Mouse (Mus musculus) forebrain, embryonic 12.5 days (tissue): ENCODE data around the gene Klhl2. TPM values are rescaled to one million over a fixed set of nuclear protein-coding genes. Genes with fewer than 3 reads are reported as not detected.

Experiments used
- ATAC-seq: fragments of 200-750 bp; cut with Nextera tagmentation; 2 replicates; pipeline ENCODE4 v1.8.0; 2017; ENCODE audit warnings: moderate TSS enrichment; ENCODE audit not compliant: low FRiP score
- H3K27ac ChIP-seq: fragments of 300-500 bp; sonication (generic); 2 replicates; pipeline ENCODE4 v1.5.1; 2016; ENCODE audit warnings: mild to moderate bottlenecking
- H3K27me3 ChIP-seq: fragments of 300-500 bp; sonication (generic); 2 replicates; pipeline ENCODE4 v1.6.1; 2016; ENCODE audit warnings: mild to moderate bottlenecking
- H3K36me3 ChIP-seq: fragments of 300-500 bp; sonication (generic); replicated peaks from 2 replicates; pipeline ENCODE4 v1.6.1; 2016; ENCODE audit warnings: mild to moderate bottlenecking
- H3K4me1 ChIP-seq: fragments of 300-500 bp; sonication (generic); 2 replicates; pipeline ENCODE4 v1.6.1; 2016
- H3K4me2 ChIP-seq: fragments of 300-500 bp; sonication (generic); 2 replicates; pipeline ENCODE4 v1.6.1; 2016; ENCODE audit warnings: mild to moderate bottlenecking, moderate library complexity
- H3K4me3 ChIP-seq: fragments of 300-500 bp; sonication (generic); replicated peaks from 2 replicates; pipeline ENCODE4 v1.5.1; 2016; ENCODE audit warnings: mild to moderate bottlenecking
- H3K9ac ChIP-seq: fragments of 300-500 bp; sonication (generic); 2 replicates; pipeline ENCODE4 v1.6.1; 2016; ENCODE audit warnings: mild to moderate bottlenecking
- H3K9me3 ChIP-seq: fragments of 300-500 bp; sonication (generic); 2 replicates; pipeline ENCODE4 v1.6.1; 2016
- WGBS: fragments of 180-500 bp; shearing (Covaris S2); methylation state at CpG from one replicate; pipeline ENCODE4 v1.1.7; 2016; 5-methylcytosine and 5-hydroxymethylcytosine counted together
- polyA plus RNA-seq: library from polyadenylated mRNA; unstranded; fragments of >200 nt; fragmentation: Nextera tagmentation; extraction: Ambion mirVana; gene quantifications from 2 replicates; pipeline ENCODE4 v1.2.1, GENCODE M21; 2016

The Klhl2 gene
- polyA plus RNA-seq, 1 experiment from 2014 or later: 28.9 TPM

- no peaks in the 10 kb centered on the region for H3K27me3 ChIP-seq
- WGBS: 95% methylated on average over 4 of the region's 4 CpGs
- H3K9ac ChIP-seq: no peak overlapping the region
- no peak overlapping the region for H3K4me3 ChIP-seq
- H3K9me3 ChIP-seq: no peaks in the 10 kb centered on the region
- H3K36me3 ChIP-seq: no peaks in the 10 kb centered on the region
- no peak overlapping the region for H3K27ac ChIP-seq
- no peak for ATAC-seq
- no peaks in the 10 kb centered on the region; the same call in 1 of the 2 replicates for H3K4me1 ChIP-seq
- H3K4me2 ChIP-seq: no peak overlapping the region
These were observed 61.1 kb downstream of the Klhl2 start for GRCm38 (mm10) chr8:64788715-64789114.

- Histone ChIP-seq H3K36me3 (no peaks in the 10 kb centered on the region), H3K4me3 (no peak overlapping the region), H3K9me3 (no peaks in the 10 kb centered on the region), H3K27ac (no peak overlapping the region), H3K27me3 (no peaks in the 10 kb centered on the region), H3K9ac (no peak overlapping the region), H3K4me2 (no peak overlapping the region), H3K4me1 (no peaks in the 10 kb centered on the region; the same call in 1 of the 2 replicates)
- 84% methylated on average over 2 of the region's 2 CpGs for whole genome bisulfite sequencing
- no peak for ATAC-seq
These were observed 63.0 kb downstream of the Klhl2 start for GRCm38 (mm10) chr8:64786801-64787200.

GRCm38 (mm10) chr8:64784235-64784634 is 65.6 kb downstream of the Klhl2 start:
- 92% methylated on average over 5 of the region's 5 CpGs for WGBS
- Histone ChIP-seq H3K9ac (no peak overlapping the region), H3K9me3 (no peaks in the 10 kb centered on the region), H3K36me3 (peaks cover 4% of the 10 kb centered on the region; the same call in 1 of the 2 replicates), H3K4me2 (no peak overlapping the region), H3K4me3 (no peak overlapping the region), H3K4me1 (no peaks in the 10 kb centered on the region), H3K27me3 (no peaks in the 10 kb centered on the region), H3K27ac (no peak overlapping the region)
- ATAC-seq: no peak

GRCm38 (mm10) chr8:64781947-64782346 is 67.9 kb downstream of the Klhl2 start:
- Histone ChIP-seq H3K9ac (no peak overlapping the region), H3K27me3 (no peaks in the 10 kb centered on the region), H3K4me2 (no peak overlapping the region), H3K4me3 (no peak overlapping the region), H3K27ac (no peak overlapping the region), H3K36me3 (peaks cover 9% of the 10 kb centered on the region), H3K4me1 (no peaks in the 10 kb centered on the region), H3K9me3 (no peaks in the 10 kb centered on the region)
- ATAC-seq: no peak
- WGBS: 90% methylated on average over 6 of the region's 6 CpGs

GRCm38 (mm10) chr8:64777925-64778324 is 71.9 kb downstream of the Klhl2 start:
- no peaks in the 10 kb centered on the region for H3K9me3 ChIP-seq
- H3K4me3 ChIP-seq: no peak overlapping the region
- ATAC-seq: 0 out of 2 replicates have a peak, but pooled peaks have one; percentile 41
- H3K9ac ChIP-seq: no peak overlapping the region
- peaks cover 9% of the 10 kb centered on the region for H3K36me3 ChIP-seq
- WGBS: 77% methylated on average over 9 of the region's 9 CpGs
- no peak overlapping the region for H3K4me2 ChIP-seq
- no peak overlapping the region for H3K27ac ChIP-seq
- H3K4me1 ChIP-seq: no peaks in the 10 kb centered on the region
- no peaks in the 10 kb centered on the region for H3K27me3 ChIP-seq

- Histone ChIP-seq H3K27ac (no peak overlapping the region), H3K9ac (no peak overlapping the region), H3K4me1 (no peaks in the 10 kb centered on the region), H3K4me3 (no peak overlapping the region), H3K27me3 (no peaks in the 10 kb centered on the region), H3K9me3 (no peaks in the 10 kb centered on the region), H3K36me3 (peaks cover 8% of the 10 kb centered on the region; the same call in 1 of the 2 replicates), H3K4me2 (no peak overlapping the region)
- 96% methylated on average over 6 of the region's 6 CpGs for WGBS
- ATAC-seq: no peak
These were observed 75.7 kb downstream of the Klhl2 start for GRCm38 (mm10) chr8:64774136-64774535.

- 90% methylated on average over 7 of the region's 7 CpGs for WGBS
These were observed 79.0 kb downstream of the Klhl2 start for GRCm38 (mm10) chr8:64770814-64771213.

GRCm38 (mm10) chr8:64769586-64769985 is 80.2 kb downstream of the Klhl2 start:
- Histone ChIP-seq H3K27me3 (no peaks in the 10 kb centered on the region), H3K9ac (no peak overlapping the region)

More at GRCm38 (mm10) chr8:64770814-64771213, 79.0 kb downstream of the Klhl2 start:
- no peaks in the 10 kb centered on the region for H3K27me3 ChIP-seq
- no peak overlapping the region for H3K9ac ChIP-seq
- no peaks in the 10 kb centered on the region for H3K4me1 ChIP-seq
- no peak overlapping the region for H3K4me3 ChIP-seq
- no peak for ATAC-seq
- no peaks in the 10 kb centered on the region for H3K9me3 ChIP-seq
- H3K27ac ChIP-seq: no peak overlapping the region
- H3K4me2 ChIP-seq: no peak overlapping the region
- peaks cover 7% of the 10 kb centered on the region; the same call in 1 of the 2 replicates for H3K36me3 ChIP-seq

GRCm38 (mm10) chr8:64768645-64769044 is 81.2 kb downstream of the Klhl2 start:
- no peaks in the 10 kb centered on the region for H3K4me1 ChIP-seq
- ATAC-seq: no peak
- no peak overlapping the region for H3K27ac ChIP-seq
- H3K9me3 ChIP-seq: no peaks in the 10 kb centered on the region
- H3K4me2 ChIP-seq: no peak overlapping the region
- H3K36me3 ChIP-seq: peaks cover 7% of the 10 kb centered on the region; the same call in 1 of the 2 replicates
- H3K27me3 ChIP-seq: no peaks in the 10 kb centered on the region
- no peak overlapping the region for H3K4me3 ChIP-seq
- H3K9ac ChIP-seq: no peak overlapping the region
- 88% methylated on average over 4 of the region's 9 CpGs for WGBS

More at GRCm38 (mm10) chr8:64769586-64769985, 80.2 kb downstream of the Klhl2 start:
- ATAC-seq: no peak
- H3K27ac ChIP-seq: no peak overlapping the region
- H3K9me3 ChIP-seq: no peaks in the 10 kb centered on the region
- H3K4me3 ChIP-seq: no peak overlapping the region
- H3K36me3 ChIP-seq: peaks cover 7% of the 10 kb centered on the region; the same call in 1 of the 2 replicates
- H3K4me1 ChIP-seq: no peaks in the 10 kb centered on the region
- 80% methylated on average over 7 of the region's 7 CpGs for WGBS
- no peak overlapping the region for H3K4me2 ChIP-seq

- no peak overlapping the region for H3K27ac ChIP-seq
- H3K4me1 ChIP-seq: no peaks in the 10 kb centered on the region
- no peak overlapping the region for H3K9ac ChIP-seq
- no peaks in the 10 kb centered on the region for H3K9me3 ChIP-seq
- H3K27me3 ChIP-seq: no peaks in the 10 kb centered on the region
- no peak for ATAC-seq
- H3K4me3 ChIP-seq: no peak overlapping the region
- 91% methylated on average over 9 of the region's 9 CpGs for WGBS
- H3K4me2 ChIP-seq: no peak overlapping the region
- peaks cover 7% of the 10 kb centered on the region; the same call in 1 of the 2 replicates for H3K36me3 ChIP-seq
These were observed 82.8 kb downstream of the Klhl2 start for GRCm38 (mm10) chr8:64767047-64767446.

- H3K27me3 ChIP-seq: no peaks in the 10 kb centered on the region
- no peak overlapping the region for H3K27ac ChIP-seq
- H3K4me3 ChIP-seq: no peak overlapping the region
- ATAC-seq: no peak
- no peaks in the 10 kb centered on the region for H3K9me3 ChIP-seq
- no peak overlapping the region for H3K4me2 ChIP-seq
- H3K36me3 ChIP-seq: peaks cover 9% of the 10 kb centered on the region
- 89% methylated on average over 9 of the region's 9 CpGs for WGBS
- no peak overlapping the region for H3K9ac ChIP-seq
- no peaks in the 10 kb centered on the region; the same call in 1 of the 2 replicates for H3K4me1 ChIP-seq
These were observed 85.7 kb downstream of the Klhl2 start for GRCm38 (mm10) chr8:64764075-64764474.

- no peak overlapping the region for H3K4me2 ChIP-seq
- ATAC-seq: no peak
- H3K4me1 ChIP-seq: no peaks in the 10 kb centered on the region; the same call in 1 of the 2 replicates
- no peak overlapping the region for H3K27ac ChIP-seq
- no peak overlapping the region for H3K4me3 ChIP-seq
- H3K27me3 ChIP-seq: no peaks in the 10 kb centered on the region
- no peaks in the 10 kb centered on the region for H3K9me3 ChIP-seq
- no peak overlapping the region for H3K9ac ChIP-seq
- H3K36me3 ChIP-seq: peaks cover 13% of the 10 kb centered on the region
- 75% methylated on average over 1 of the region's 1 CpGs for WGBS
These were observed 87.1 kb downstream of the Klhl2 start for GRCm38 (mm10) chr8:64762751-64763150.

GRCm38 (mm10) chr8:64761430-64761829 is 88.4 kb downstream of the Klhl2 start:
- Histone ChIP-seq H3K4me1 (no peaks in the 10 kb centered on the region; the same call in 1 of the 2 replicates), H3K9me3 (no peaks in the 10 kb centered on the region), H3K4me3 (no peak overlapping the region), H3K36me3 (peaks cover 13% of the 10 kb centered on the region), H3K4me2 (no peak overlapping the region), H3K27me3 (no peaks in the 10 kb centered on the region), H3K9ac (no peak overlapping the region), H3K27ac (no peak overlapping the region)
- ATAC-seq: no peak
- WGBS: 78% methylated on average over 8 of the region's 8 CpGs
